Mouse (Mus musculus) heart, postnatal 14 days (tissue): ENCODE measurements around the gene Cdh5. TPM values are rescaled to one million over a fixed set of nuclear protein-coding genes. Genes with fewer than 3 reads are reported as not detected.
A peak's percentile ranks its signal among the peaks of the same experiment; 100 is the strongest.

Source experiments
- DNase-seq, 2 experiments: peaks; one replicate each; pipeline ENCODE4 v3.0.0; 2021 to 2022
- intact Hi-C: fragments of 180-260 bp; cut with DNase I; formaldehyde crosslinking; loops from one replicate; pipeline ENCODE4 v1.15.1; 2025
- total RNA-seq, 2 experiments: library from RNA; stranded (reverse); gene quantifications; 2 replicates each; pipeline ENCODE4 v1.2.3; 2021

Gene Cdh5
- total RNA-seq, 2 experiments from 2014 or later: 234 to 242 TPM

GRCm38 (mm10) chr8:104175848-104176527 is 74.6 kb downstream of the Cdh5 start:
- no peak for DNase-seq
- intact Hi-C loops: no loop called here

DNA sequence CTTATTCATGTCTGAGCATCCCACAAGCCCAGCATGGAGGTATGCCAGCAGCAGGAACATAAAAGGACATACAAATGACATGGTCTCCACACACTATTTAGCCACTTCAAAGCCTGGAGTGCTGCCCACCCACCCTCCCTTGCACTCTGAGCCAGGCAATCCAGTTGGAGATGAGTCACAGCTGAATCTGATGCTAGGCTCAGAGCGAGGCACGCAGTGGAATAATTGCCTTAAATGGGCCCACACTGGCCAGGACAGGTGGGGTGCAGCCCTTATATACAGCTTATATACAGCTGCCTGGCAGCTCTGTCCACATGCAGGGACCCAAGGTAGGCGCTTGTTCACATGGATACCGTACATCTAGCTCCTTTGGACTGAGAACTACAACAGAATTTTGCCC is 75.6 kb downstream of the Cdh5 start:
- DNase-seq: no peak
- intact Hi-C loops: no loop called here

- intact Hi-C loops: no loop called here
- DNase-seq: no peak
These were observed 83.5 kb downstream of the Cdh5 start for GRCm38 (mm10) chr8:104184905-104185304.

GRCm38 (mm10) chr8:104186827-104187226 is 85.4 kb downstream of the Cdh5 start:
- intact Hi-C loops: no loop called here
- no peak for DNase-seq

GRCm38 (mm10) chr8:104187622-104188021 is 86.2 kb downstream of the Cdh5 start:
- intact Hi-C loops: no loop called here
- no peak for DNase-seq

- no peak for DNase-seq
- intact Hi-C loops: no loop called here
These were observed 87.0 kb downstream of the Cdh5 start for GRCm38 (mm10) chr8:104188459-104188858.

DNA sequence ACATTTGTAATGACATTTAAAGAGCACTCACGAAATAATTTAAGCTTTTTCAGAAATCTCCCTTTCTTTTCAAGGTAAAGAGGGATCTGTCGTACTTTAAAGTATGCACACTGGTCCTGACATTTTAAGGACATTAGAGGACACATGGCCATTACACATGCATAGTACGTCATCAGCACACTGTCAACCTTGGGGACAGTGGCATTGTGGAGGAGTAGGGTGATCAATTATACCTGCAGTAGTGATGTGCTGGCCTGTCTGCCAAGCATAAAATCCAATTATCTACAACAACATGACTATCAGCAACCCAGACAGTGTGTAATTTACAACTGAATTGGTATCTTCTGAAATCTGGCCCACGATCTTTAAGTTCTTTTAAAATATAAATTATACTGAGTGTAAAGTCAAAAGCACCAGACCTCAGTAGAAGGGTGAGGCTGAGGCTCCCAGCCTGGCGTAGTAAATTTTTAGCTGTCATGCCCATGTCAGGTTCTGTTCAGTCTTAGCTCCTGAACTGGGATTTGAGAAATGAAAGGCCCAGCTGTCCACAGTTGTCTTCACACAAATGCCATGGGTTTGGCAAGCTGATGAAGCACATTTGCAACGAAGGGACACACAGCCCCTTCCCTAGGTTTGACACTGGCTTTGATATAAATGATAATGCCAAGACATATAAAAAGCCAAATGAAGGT is 89.5 kb downstream of the Cdh5 start:
- no peak for DNase-seq
- intact Hi-C loops: no loop called here

- DNase-seq: peak; percentile 43 to 65
- intact Hi-C loops: no loop called here
These were observed 90.1 kb downstream of the Cdh5 start for GRCm38 (mm10) chr8:104191496-104191895.

Other genes starting within 250 kb of the Cdh5 start
- gene Bean1, start 68.8 kb downstream of the Cdh5 start, total RNA-seq: 1 to 10 TPM; 1.1 to 2.0 TPM
- 1 to 10 TPM; 6.3 to 7.8 TPM for gene Tk2, start 146.9 kb downstream of the Cdh5 start, total RNA-seq
- gene Cklf, start 149.2 kb downstream of the Cdh5 start, total RNA-seq: 1 to 10 TPM; 5.4 to 7.5 TPM
- gene Cmtm2a, start 191.6 kb downstream of the Cdh5 start, total RNA-seq: not detected
- gene Gm45711, start 208.5 kb downstream of the Cdh5 start, total RNA-seq: not detected
- gene Cmtm1, start 208.5 kb downstream of the Cdh5 start, total RNA-seq: not detected
- gene Gm11020, start 219.9 kb downstream of the Cdh5 start, total RNA-seq: not detected
- not detected for gene Cmtm2b, start 220.6 kb downstream of the Cdh5 start, total RNA-seq
- gene Cmtm3, start 237.8 kb downstream of the Cdh5 start, total RNA-seq: 10 to 100 TPM; 31.4 to 31.5 TPM